Mouse (Mus musculus): ENCODE measurements around the gene Cdh13. TPM values are rescaled to one million over a fixed set of nuclear protein-coding genes. Genes with fewer than 3 reads are reported as not detected.

The Cdh13 gene
- polyA plus RNA-seq, 1 experiment = 56.6 TPM

DNA sequence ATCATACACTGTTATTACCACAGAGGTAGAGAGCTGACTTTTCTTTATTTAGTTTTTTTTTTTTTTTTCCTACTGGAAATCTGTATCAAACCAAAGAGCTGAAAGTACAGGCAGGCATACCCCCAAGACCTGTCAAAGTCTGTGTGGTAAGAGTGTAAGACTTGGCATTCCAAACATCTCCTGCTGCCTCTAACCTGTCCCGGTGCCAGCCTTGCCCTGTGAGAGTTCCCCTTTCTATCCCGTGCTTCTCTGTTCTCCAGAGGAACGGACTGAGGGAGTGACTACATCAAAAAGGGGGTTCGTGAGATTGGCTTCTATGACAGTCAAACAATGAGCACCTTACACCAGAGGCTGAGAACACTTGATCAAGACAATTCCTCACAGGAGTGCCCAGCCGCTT lies 458.2 kb downstream of the Cdh13 start:
- Histone ChIP-seq H3K4me3 (no peak overlapping the region), H3K79me2 (ENCODE audit: control insufficient read depth, insufficient read depth) (no peaks in the 10 kb centered on the region), H3K36me3 (ENCODE audit: control insufficient read depth, insufficient read depth) (no peaks in the 10 kb centered on the region), H3K27me3 (ENCODE audit: control insufficient read depth, insufficient read depth, insufficient read length) (no peaks in the 10 kb centered on the region), H3ac (ENCODE audit: control insufficient read depth, insufficient read length) (no peak overlapping the region), H3K4me2 (ENCODE audit: low read depth) (no peak overlapping the region)
- TF ChIP-seq USF1 (IDR thresholded peaks at IDR 0.05; ENCODE audit: low read depth) = no peak
- no peak for TF ChIP-seq E2F4 (IDR thresholded peaks at IDR 0.05; ENCODE audit: insufficient read depth)
- no peak for TF ChIP-seq POLR2A (IDR thresholded peaks at IDR 0.05; ENCODE audit: insufficient read length, low read depth)
- no peak for TF ChIP-seq SRF (IDR thresholded peaks at IDR 0.05; ENCODE audit: control insufficient read depth, insufficient read length, low read depth)
- TF ChIP-seq TCF12 (IDR thresholded peaks at IDR 0.05; ENCODE audit: insufficient read depth, poor library complexity, severe bottlenecking) = no peak
- TF ChIP-seq CEBPB (IDR thresholded peaks at IDR 0.05; ENCODE audit: insufficient read depth, poor library complexity, severe bottlenecking) = no peak
- no peak for TF ChIP-seq MAX (IDR thresholded peaks at IDR 0.05; ENCODE audit: low read depth)
- no peak for TF ChIP-seq REST (IDR thresholded peaks at IDR 0.05; ENCODE audit: insufficient read depth, insufficient read length)
- TF ChIP-seq TCF3 (IDR thresholded peaks at IDR 0.05; ENCODE audit: insufficient read length, low read depth) = no peak
- TF ChIP-seq MYOG (IDR thresholded peaks at IDR 0.05; ENCODE audit: control insufficient read depth in 1 of 3, insufficient read depth in 1 of 3, insufficient read length in 2 of 3, low read depth in 2 of 3) = no peak
- TF ChIP-seq MYOD1 (IDR thresholded peaks at IDR 0.05; ENCODE audit: control insufficient read depth in 1 of 3, insufficient read length in 2 of 3, low read depth in 2 of 3) = no peak
- TF ChIP-seq POLR2AphosphoS2 (IDR thresholded peaks at IDR 0.05; ENCODE audit: insufficient read length, low read depth) = no peak

DNA sequence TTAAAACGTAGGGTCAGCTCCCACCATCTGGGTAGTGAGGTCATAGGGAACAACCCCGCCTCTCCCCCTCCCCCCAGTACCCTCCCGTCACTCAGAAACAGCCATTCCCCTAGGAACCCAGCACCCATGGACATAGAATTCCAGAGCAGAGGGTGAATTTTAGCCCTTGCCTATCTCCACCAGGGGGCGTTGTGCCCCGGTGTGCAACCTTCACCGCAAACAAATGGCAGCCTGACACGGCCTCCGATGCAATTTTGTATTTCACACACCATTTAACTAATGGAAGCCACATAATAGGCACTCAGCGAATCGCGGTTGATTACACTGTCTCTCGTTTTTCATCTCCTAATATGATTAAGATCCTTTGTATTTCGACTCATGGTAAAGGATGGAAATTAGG lies 461.5 kb downstream of the Cdh13 start:
- Histone ChIP-seq H3K4me3 (no peak overlapping the region), H3K4me2 (ENCODE audit: low read depth) (no peak overlapping the region), H3K79me2 (ENCODE audit: control insufficient read depth, insufficient read depth) (no peaks in the 10 kb centered on the region), H3K36me3 (ENCODE audit: control insufficient read depth, insufficient read depth) (no peaks in the 10 kb centered on the region), H3ac (ENCODE audit: control insufficient read depth, insufficient read length) (no peak overlapping the region), H3K27me3 (ENCODE audit: control insufficient read depth, insufficient read depth, insufficient read length) (no peaks in the 10 kb centered on the region)
- TF ChIP-seq MAX (IDR thresholded peaks at IDR 0.05; ENCODE audit: low read depth) = no peak
- no peak for TF ChIP-seq TCF12 (IDR thresholded peaks at IDR 0.05; ENCODE audit: insufficient read depth, poor library complexity, severe bottlenecking)
- TF ChIP-seq E2F4 (IDR thresholded peaks at IDR 0.05; ENCODE audit: insufficient read depth) = no peak
- TF ChIP-seq TCF3 (IDR thresholded peaks at IDR 0.05; ENCODE audit: insufficient read length, low read depth) = no peak
- no peak for TF ChIP-seq POLR2AphosphoS2 (IDR thresholded peaks at IDR 0.05; ENCODE audit: insufficient read length, low read depth)
- TF ChIP-seq POLR2A (IDR thresholded peaks at IDR 0.05; ENCODE audit: insufficient read length, low read depth) = no peak

DNA sequence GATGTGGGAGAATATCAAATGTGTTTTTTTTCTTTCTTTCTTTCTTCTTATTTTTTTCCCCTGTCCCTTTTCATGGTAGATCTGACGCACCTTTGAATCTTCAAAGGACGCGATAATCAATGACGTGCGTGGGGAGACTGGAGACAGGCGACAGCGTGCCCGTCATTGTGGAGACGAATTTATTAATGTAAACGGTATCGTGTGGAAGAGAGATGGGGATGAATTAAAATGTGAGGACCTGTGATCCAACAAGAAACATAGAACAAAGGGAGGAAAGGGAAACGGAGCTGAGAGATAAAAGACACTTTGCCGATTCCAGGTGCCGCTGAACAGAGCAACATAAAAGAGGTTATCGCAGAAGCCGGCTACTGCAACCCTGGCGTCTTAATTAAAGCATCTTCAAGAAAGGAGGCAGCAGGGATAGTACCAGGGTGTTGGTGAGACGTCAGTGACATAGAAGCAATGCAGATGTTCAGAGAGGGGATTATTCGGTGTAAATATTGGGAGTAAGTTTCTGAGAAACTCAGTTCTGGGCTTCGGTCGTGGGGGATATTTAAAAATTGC lies 464.6 kb downstream of the Cdh13 start:
- no peak for TF ChIP-seq CEBPB (IDR thresholded peaks at IDR 0.05; ENCODE audit: insufficient read depth, poor library complexity, severe bottlenecking)
- TF ChIP-seq REST (IDR thresholded peaks at IDR 0.05; ENCODE audit: insufficient read depth, insufficient read length) = no peak
- no peak for TF ChIP-seq E2F4 (IDR thresholded peaks at IDR 0.05; ENCODE audit: insufficient read depth)
- TF ChIP-seq SRF (IDR thresholded peaks at IDR 0.05; ENCODE audit: control insufficient read depth, insufficient read length, low read depth) = no peak
- TF ChIP-seq USF1 (IDR thresholded peaks at IDR 0.05; ENCODE audit: low read depth) = no peak
- no peak for TF ChIP-seq MYOG (IDR thresholded peaks at IDR 0.05; ENCODE audit: control insufficient read depth in 1 of 3, insufficient read depth in 1 of 3, insufficient read length in 2 of 3, low read depth in 2 of 3)
- TF ChIP-seq POLR2A (IDR thresholded peaks at IDR 0.05; ENCODE audit: insufficient read length, low read depth) = no peak
- TF ChIP-seq TCF12 (IDR thresholded peaks at IDR 0.05; ENCODE audit: insufficient read depth, poor library complexity, severe bottlenecking) = no peak
- no peak for TF ChIP-seq MYOD1 (IDR thresholded peaks at IDR 0.05; ENCODE audit: control insufficient read depth in 1 of 3, insufficient read length in 2 of 3, low read depth in 2 of 3)
- TF ChIP-seq POLR2AphosphoS2 (IDR thresholded peaks at IDR 0.05; ENCODE audit: insufficient read length, low read depth) = no peak
- TF ChIP-seq MAX (IDR thresholded peaks at IDR 0.05; ENCODE audit: low read depth) = no peak
- Histone ChIP-seq H3K4me3 (no peak overlapping the region), H3K79me2 (ENCODE audit: control insufficient read depth, insufficient read depth) (no peaks in the 10 kb centered on the region), H3K36me3 (ENCODE audit: control insufficient read depth, insufficient read depth) (no peaks in the 10 kb centered on the region), H3ac (ENCODE audit: control insufficient read depth, insufficient read length) (no peak overlapping the region), H3K4me2 (ENCODE audit: low read depth) (no peak overlapping the region), H3K27me3 (ENCODE audit: control insufficient read depth, insufficient read depth, insufficient read length) (no peaks in the 10 kb centered on the region)

DNA sequence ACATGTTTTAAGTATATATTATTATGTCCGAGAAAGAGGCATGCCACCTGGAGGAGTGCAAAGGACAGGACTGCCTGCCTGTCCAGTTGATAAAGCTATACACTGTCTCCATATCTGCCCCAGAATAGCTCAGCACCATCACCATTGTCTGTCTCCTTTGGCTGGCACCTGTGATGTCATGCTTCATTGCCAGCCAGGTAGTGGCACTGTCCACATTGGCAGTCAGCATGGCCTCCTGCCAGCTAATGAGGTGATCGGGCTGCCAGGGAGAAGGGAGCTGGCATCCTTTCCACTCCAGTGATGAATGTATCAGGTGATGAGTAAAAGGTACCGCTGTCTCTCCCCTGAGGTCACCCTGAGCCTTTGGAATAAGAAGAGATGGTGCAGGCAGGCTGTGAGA lies 465.7 kb downstream of the Cdh13 start:
- Histone ChIP-seq H3K27me3 (ENCODE audit: control insufficient read depth, insufficient read depth, insufficient read length) (no peaks in the 10 kb centered on the region), H3K4me3 (no peak overlapping the region), H3ac (ENCODE audit: control insufficient read depth, insufficient read length) (no peak overlapping the region), H3K79me2 (ENCODE audit: control insufficient read depth, insufficient read depth) (no peaks in the 10 kb centered on the region), H3K4me2 (ENCODE audit: low read depth) (no peak overlapping the region), H3K36me3 (ENCODE audit: control insufficient read depth, insufficient read depth) (no peaks in the 10 kb centered on the region)
- TF ChIP-seq TCF12 (IDR thresholded peaks at IDR 0.05; ENCODE audit: insufficient read depth, poor library complexity, severe bottlenecking) = no peak
- TF ChIP-seq POLR2A (IDR thresholded peaks at IDR 0.05; ENCODE audit: insufficient read length, low read depth) = no peak
- TF ChIP-seq MYOG (IDR thresholded peaks at IDR 0.05; ENCODE audit: control insufficient read depth in 1 of 3, insufficient read depth in 1 of 3, insufficient read length in 2 of 3, low read depth in 2 of 3) = no peak
- no peak for TF ChIP-seq TCF3 (IDR thresholded peaks at IDR 0.05; ENCODE audit: insufficient read length, low read depth)

DNA sequence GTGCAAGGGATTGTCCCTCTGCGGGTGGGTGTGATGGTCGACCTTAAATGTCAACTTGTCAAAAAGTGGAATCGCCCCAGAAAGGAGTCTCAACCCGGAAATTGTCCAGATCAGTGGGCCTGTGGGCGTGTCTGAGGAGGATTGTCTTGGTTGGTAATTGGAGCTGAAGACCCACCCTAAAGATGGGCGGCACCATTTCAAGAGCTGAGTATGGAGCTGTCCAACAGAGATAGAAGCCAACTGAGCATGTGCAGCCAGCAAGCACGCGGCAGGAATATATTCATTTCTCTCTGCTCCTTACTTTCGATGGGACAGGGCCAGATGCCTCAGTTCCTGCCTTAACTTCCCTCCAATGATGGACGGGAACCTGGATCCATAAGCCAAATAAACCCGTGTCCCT lies 466.3 kb downstream of the Cdh13 start:
- TF ChIP-seq USF1 (IDR thresholded peaks at IDR 0.05; ENCODE audit: low read depth) = no peak
- no peak for TF ChIP-seq TCF12 (IDR thresholded peaks at IDR 0.05; ENCODE audit: insufficient read depth, poor library complexity, severe bottlenecking)
- TF ChIP-seq POLR2A (IDR thresholded peaks at IDR 0.05; ENCODE audit: insufficient read length, low read depth) = no peak
- no peak for TF ChIP-seq POLR2AphosphoS2 (IDR thresholded peaks at IDR 0.05; ENCODE audit: insufficient read length, low read depth)
- no peak for TF ChIP-seq REST (IDR thresholded peaks at IDR 0.05; ENCODE audit: insufficient read depth, insufficient read length)
- no peak for TF ChIP-seq MYOG (IDR thresholded peaks at IDR 0.05; ENCODE audit: control insufficient read depth in 1 of 3, insufficient read depth in 1 of 3, insufficient read length in 2 of 3, low read depth in 2 of 3)
- no peak for TF ChIP-seq SRF (IDR thresholded peaks at IDR 0.05; ENCODE audit: control insufficient read depth, insufficient read length, low read depth)
- no peak for TF ChIP-seq CEBPB (IDR thresholded peaks at IDR 0.05; ENCODE audit: insufficient read depth, poor library complexity, severe bottlenecking)
- no peak for TF ChIP-seq E2F4 (IDR thresholded peaks at IDR 0.05; ENCODE audit: insufficient read depth)
- no peak overlapping the region for H3ac ChIP-seq (ENCODE audit: control insufficient read depth, insufficient read length)
- no peak overlapping the region for H3K4me2 ChIP-seq (ENCODE audit: low read depth)
- H3K36me3 ChIP-seq (ENCODE audit: control insufficient read depth, insufficient read depth) = no peaks in the 10 kb centered on the region
- H3K27me3 ChIP-seq (ENCODE audit: control insufficient read depth, insufficient read depth, insufficient read length) = no peaks in the 10 kb centered on the region
- no peak overlapping the region for H3K4me3 ChIP-seq
- H3K79me2 ChIP-seq (ENCODE audit: control insufficient read depth, insufficient read depth) = no peaks in the 10 kb centered on the region

Data from myocyte (in vitro differentiated cells).